Mouse (Mus musculus) C2C12 (cell line): ENCODE measurements around the gene Akap12.

Source experiments
- CEBPB ChIP-seq: IDR thresholded peaks from one replicate; pipeline ENCODE4 v1.6.1; 2011; ENCODE audit warnings: low read depth, mild to moderate bottlenecking, control low read depth, moderate library complexity
- CTCF ChIP-seq: IDR thresholded peaks from one replicate; pipeline ENCODE4 v1.5.1; 2011; ENCODE audit not compliant: control insufficient read depth, insufficient read depth, insufficient read length
- FOSL1 ChIP-seq: IDR thresholded peaks from one replicate; pipeline ENCODE4 v1.8.0; 2011; ENCODE audit warnings: mild to moderate bottlenecking, low read length; ENCODE audit not compliant: poor library complexity, insufficient read depth, severe bottlenecking
- USF1 ChIP-seq: IDR thresholded peaks from one replicate; pipeline ENCODE4 v1.6.1; 2011; ENCODE audit warnings: low read depth, mild to moderate bottlenecking, control low read depth, moderate library complexity

GRCm38 (mm10) chr10:4249235-4249845 is 16.8 kb upstream of the Akap12 start:
- TF ChIP-seq USF1: no peak
- TF ChIP-seq CTCF: no peak
- TF ChIP-seq FOSL1: no peak
- no peak for TF ChIP-seq CEBPB
